In genomic region chr9:89220704-89221287, GRCm38 (mm10) we compare ENCODE assay signal across 23 mouse cellular contexts. TPM values are rescaled to one million over a fixed set of nuclear protein-coding genes. Genes with fewer than 3 reads are reported as not detected.
DNase-seq lines count a peak whose midpoint lies in the region; ATAC-seq and TF ChIP-seq lines count a peak whose summit lies in the region.
"Not testable (repeated sequence)": the region's sequence is repeated elsewhere in the genome, so short reads cannot be mapped to it uniquely, and the experiment has no call there.
"Had no signal": no experiment of that assay in that cellular context is flagged by ENCODE, and none has a peak within 500 bp of the region (broad histone marks: within the 10 kb centered on the region; RNA-seq: fewer than 3 reads in every experiment).

No protein-coding gene starts in this region.

- peak overlapping the region; percentile 69 for H3K27ac ChIP-seq in bone marrow macrophage, adult 2 months (ENCODE audit: insufficient read depth, low read depth, low read length)
- not testable (repeated sequence) for H3K27ac ChIP-seq in liver, adult 2 months (replicated peaks; ENCODE audit: insufficient read depth, low read depth, low read length)

- peak; percentile 18 for DNase-seq in CD4-positive, CD25-positive, alpha-beta regulatory T cell, adult 2 months (ENCODE audit: low read depth, low spot score)
- peak; percentile 29 for DNase-seq in liver, adult 2 months (ENCODE audit: extremely low read depth, low read depth, low spot score)

- ATAC-seq in hematopoietic stem cell, adult 5-6 weeks (replicated peaks in 1 of 2; ENCODE audit: insufficient read depth in 1 of 2, low FRiP score in 2 of 2, low TSS enrichment in 1 of 2, low read depth in 1 of 2, poor library complexity in 2 of 2, severe bottlenecking in 2 of 2), result peak; percentile 33 to 54; a peak in 3 of 4 replicates
- ATAC-seq in megakaryocyte progenitor cell, adult 5-6 weeks (replicated peaks; ENCODE audit: poor library complexity), result peak; percentile 61

- H3K36me3 ChIP-seq in liver, adult 2 months (ENCODE audit: control insufficient read depth, insufficient read depth, low read length), result not testable (repeated sequence)

- not testable (repeated sequence) for TF ChIP-seq CTCF in bone marrow macrophage, adult 2 months (IDR thresholded peaks at IDR 0.05; ENCODE audit: low read depth, low read length); liver, adult 2 months (IDR thresholded peaks at IDR 0.05; ENCODE audit: low read depth, low read length)

- not testable (repeated sequence) for H3K4me3 ChIP-seq in bone marrow macrophage, adult 2 months (ENCODE audit: insufficient read depth, low read length); liver, adult 2 months (ENCODE audit: insufficient read depth, low read depth, low read length)

- not testable (repeated sequence) for H3K79me2 ChIP-seq in liver, adult 2 months (ENCODE audit: control insufficient read depth, insufficient read depth, low read length)

- H3K4me1 ChIP-seq in bone marrow macrophage, adult 2 months (ENCODE audit: control insufficient read depth, insufficient read depth, low read length), result peaks cover 24% of the 10 kb centered on the region
- peaks cover 12% of the 10 kb centered on the region for H3K4me1 ChIP-seq in liver, adult 2 months (ENCODE audit: control insufficient read depth, insufficient read depth, low read length)

- not testable (repeated sequence) for H3K9ac ChIP-seq in liver, adult 2 months (ENCODE audit: low read depth, low read length)

- H3K27me3 ChIP-seq in liver, adult 2 months (ENCODE audit: control insufficient read depth, insufficient read depth, low read length), result not testable (repeated sequence)

- TF ChIP-seq POLR2A in bone marrow macrophage, adult 2 months (IDR thresholded peaks at IDR 0.05; ENCODE audit: borderline replicate concordance, low read depth, low read length); liver, adult 2 months (IDR thresholded peaks at IDR 0.05; ENCODE audit: extremely low read depth, insufficient read depth, low read length): not testable (repeated sequence)

- 60% methylated on average over 6 of the region's 6 CpGs for WGBS in liver, adult 2 months

RNA-seq across cellular contexts. Expression of gene Mthfs, which starts 10.3 kb away (rescaled TPM):
- 50.4 and 80.4 TPM in 2 replicates for polyA plus RNA-seq in bone marrow macrophage, adult 2 months (2012; ENCODE audit: insufficient read depth, insufficient read length, missing spikeins)
- 8.2 and 60.7 TPM in 2 replicates for total RNA-seq in hematopoietic stem cell, adult 5-6 weeks (2017)
- total RNA-seq in liver, adult 2 months (2014; rRNA removed), result 60.2 and 73.8 TPM in 2 replicates
- polyA plus RNA-seq in liver, adult 2 months (2012; rRNA removed), result 33.1 and 33.4 TPM in 2 replicates
- 23.7 and 28.5 TPM in 2 replicates for total RNA-seq in megakaryocyte progenitor cell, adult 5-6 weeks (2015)
- 12.5 and 13.8 TPM in 2 replicates for total RNA-seq in megakaryocyte progenitor cell, adult 5-6 weeks (2017)

RNA-seq across cellular contexts. Expression of gene Gm29094, which starts 21.6 kb away (rescaled TPM):
- polyA plus RNA-seq in bone marrow macrophage, adult 2 months (2012; ENCODE audit: insufficient read depth, insufficient read length, missing spikeins), result not detected in 2 replicates
- not detected in 2 replicates for total RNA-seq in hematopoietic stem cell, adult 5-6 weeks (2017)
- 0.40 TPM in 1 of 2 replicates, not detected in the other for total RNA-seq in liver, adult 2 months (2014; rRNA removed)
- polyA plus RNA-seq in liver, adult 2 months (2012; rRNA removed), result not detected in 2 replicates
- 1.1 TPM in 1 of 2 replicates, not detected in the other for total RNA-seq in megakaryocyte progenitor cell, adult 5-6 weeks (2015)
- not detected in 2 replicates for total RNA-seq in megakaryocyte progenitor cell, adult 5-6 weeks (2017)
- total RNA-seq: adrenal gland, adult 18-20 months; adrenal gland, postnatal 10 days; adrenal gland, postnatal 36 days; ES-E14; gastrocnemius, adult 8-10 months; gastrocnemius, postnatal 25 days had no signal
- polyA plus RNA-seq: cerebellum, adult 2 months; cortical plate, adult 2 months; embryonic facial prominence, embryonic 10.5 days; embryonic facial prominence, embryonic 13.5 days; erythroblast, embryonic 14.5 days; gonadal fat pad, adult 2 months; heart, adult 2 months; heart, embryonic 10.5 days; heart, embryonic 13.5 days; hindbrain, embryonic 12.5 days; hindbrain, embryonic 15.5 days had no signal

RNA-seq across cellular contexts. Expression of gene Bcl2a1b, which starts 21.8 kb away (rescaled TPM):
- polyA plus RNA-seq in bone marrow macrophage, adult 2 months (2012; ENCODE audit: insufficient read depth, insufficient read length, missing spikeins), result 6.7 and 8.9 TPM in 2 replicates
- total RNA-seq in hematopoietic stem cell, adult 5-6 weeks (2017), result 1.4 and 2.4 TPM in 2 replicates
- 1.8 and 3.8 TPM in 2 replicates for total RNA-seq in liver, adult 2 months (2014; rRNA removed)
- 0.31 and 0.56 TPM in 2 replicates for polyA plus RNA-seq in liver, adult 2 months (2012; rRNA removed)
- 0.90 TPM in 1 of 2 replicates, not detected in the other for total RNA-seq in megakaryocyte progenitor cell, adult 5-6 weeks (2015)
- 0.83 and 1.3 TPM in 2 replicates for total RNA-seq in megakaryocyte progenitor cell, adult 5-6 weeks (2017)
- total RNA-seq: gastrocnemius, adult 8-10 months; gastrocnemius, postnatal 25 days had no signal
- polyA plus RNA-seq: forebrain, embryonic 12.5 days; heart, embryonic 10.5 days; hindbrain, embryonic 12.5 days had no signal
